Mouse (Mus musculus): ENCODE measurements around the gene Scpep1. TPM values are rescaled to one million over a fixed set of nuclear protein-coding genes. Genes with fewer than 3 reads are reported as not detected.
A peak's percentile ranks its signal among the peaks of the same experiment; 100 is the strongest.

The Scpep1 gene
- total RNA-seq (2014; fragmentation: Nextera tagmentation) (25.2 and 29.3 TPM in 2 replicates), total RNA-seq (2017) (8.1 and 8.8 TPM in 2 replicates), polyA plus RNA-seq (2012) (1.4 and 2.1 TPM in 2 replicates)

GRCm38 (mm10) chr11:88955217-88955969 lies at the start of gene Scpep1:
Scpep1 (minus strand) TSS chr11:88955465.
- ATAC-seq (ENCODE audit: extremely low read depth, insufficient number of reproducible peaks, low FRiP score, poor library complexity, severe bottlenecking) (peak; percentile 99), DNase-seq (ENCODE audit: low spot score) (peak; percentile 82)
- no peaks in the 10 kb centered on the region for H3K36me3 ChIP-seq (replicated peaks)
- H3K27me3 ChIP-seq (ENCODE audit: insufficient read depth, low read length) = peaks cover 4% of the 10 kb centered on the region; the same call in 1 of the 2 replicates
- no peaks in the 10 kb centered on the region for H3K9me3 ChIP-seq (replicated peaks)
- no peak for TF ChIP-seq GATA1 (IDR thresholded peaks at IDR 0.05; ENCODE audit: borderline replicate concordance, low read length)
- TF ChIP-seq GATA2 (IDR thresholded peaks at IDR 0.05; ENCODE audit: borderline replicate concordance, low read depth, low read length) = no peak
- TF ChIP-seq TAL1 (conservative IDR thresholded peaks at IDR 0.05; ENCODE audit: low read depth, low read length) = no peak
- no peak for TF ChIP-seq POLR2AphosphoS5 (IDR thresholded peaks at IDR 0.05; ENCODE audit: insufficient replicate concordance, low read depth, low read length)
- peak; percentile 14; the same call in 1 of the 2 replicates for TF ChIP-seq CTCF (IDR thresholded peaks at IDR 0.05; ENCODE audit: low read depth, low read length)
- H3K4me3 ChIP-seq (ENCODE audit: low read depth, low read length) = peak within 1 kb of the TSS; percentile 70
- peaks cover 20% of the 10 kb centered on the region for H3K4me1 ChIP-seq (ENCODE audit: insufficient read depth, low read depth, low read length)

- Histone ChIP-seq H3K4me3 (ENCODE audit: low read depth, low read length) (peak overlapping the region; percentile 53; the same call in 1 of the 2 replicates), H3K4me1 (ENCODE audit: insufficient read depth, low read depth, low read length) (peaks cover 60% of the 10 kb centered on the region), H3K9me3 (replicated peaks) (no peaks in the 10 kb centered on the region), H3K36me3 (replicated peaks) (peaks cover 79% of the 10 kb centered on the region), H3K27me3 (ENCODE audit: insufficient read depth, low read length) (no peaks in the 10 kb centered on the region)
- no peak for TF ChIP-seq TAL1 (conservative IDR thresholded peaks at IDR 0.05; ENCODE audit: low read depth, low read length)
- TF ChIP-seq GATA2 (IDR thresholded peaks at IDR 0.05; ENCODE audit: borderline replicate concordance, low read depth, low read length) = no peak
- TF ChIP-seq CTCF (IDR thresholded peaks at IDR 0.05; ENCODE audit: low read depth, low read length) = no peak
- TF ChIP-seq POLR2AphosphoS5 (IDR thresholded peaks at IDR 0.05; ENCODE audit: insufficient replicate concordance, low read depth, low read length) = no peak
- TF ChIP-seq GATA1 (IDR thresholded peaks at IDR 0.05; ENCODE audit: borderline replicate concordance, low read length) = no peak
- no peak for ATAC-seq (ENCODE audit: extremely low read depth, insufficient number of reproducible peaks, low FRiP score, poor library complexity, severe bottlenecking)
- no peak for DNase-seq (ENCODE audit: low spot score)
These were observed 48.5 kb upstream of the Scpep1 start for GRCm38 (mm10) chr11:89003726-89004125.

- DNase-seq (ENCODE audit: low spot score) (no peak), ATAC-seq (ENCODE audit: extremely low read depth, insufficient number of reproducible peaks, low FRiP score, poor library complexity, severe bottlenecking) (no peak)
- peaks cover 72% of the 10 kb centered on the region for H3K36me3 ChIP-seq (replicated peaks)
- no peaks in the 10 kb centered on the region for H3K9me3 ChIP-seq (replicated peaks)
- peak overlapping the region; percentile 64; the same call in 1 of the 2 replicates for H3K4me3 ChIP-seq (ENCODE audit: low read depth, low read length)
- peaks cover 66% of the 10 kb centered on the region for H3K4me1 ChIP-seq (ENCODE audit: insufficient read depth, low read depth, low read length)
- TF ChIP-seq CTCF (IDR thresholded peaks at IDR 0.05; ENCODE audit: low read depth, low read length) (no peak), GATA2 (IDR thresholded peaks at IDR 0.05; ENCODE audit: borderline replicate concordance, low read depth, low read length) (no peak), POLR2AphosphoS5 (IDR thresholded peaks at IDR 0.05; ENCODE audit: insufficient replicate concordance, low read depth, low read length) (no peak), GATA1 (IDR thresholded peaks at IDR 0.05; ENCODE audit: borderline replicate concordance, low read length) (no peak), TAL1 (conservative IDR thresholded peaks at IDR 0.05; ENCODE audit: low read depth, low read length) (no peak)
- H3K27me3 ChIP-seq (ENCODE audit: insufficient read depth, low read length) = no peaks in the 10 kb centered on the region
These were observed 47.8 kb upstream of the Scpep1 start for GRCm38 (mm10) chr11:89003078-89003477.

GRCm38 (mm10) chr11:89002621-89003020 lies 47.4 kb upstream of the Scpep1 start:
- Histone ChIP-seq H3K27me3 (ENCODE audit: insufficient read depth, low read length) (no peaks in the 10 kb centered on the region), H3K4me1 (ENCODE audit: insufficient read depth, low read depth, low read length) (peaks cover 68% of the 10 kb centered on the region), H3K9me3 (replicated peaks) (no peaks in the 10 kb centered on the region), H3K36me3 (replicated peaks) (peaks cover 69% of the 10 kb centered on the region), H3K4me3 (ENCODE audit: low read depth, low read length) (peak overlapping the region; percentile 64; the same call in 1 of the 2 replicates)
- no peak for ATAC-seq (ENCODE audit: extremely low read depth, insufficient number of reproducible peaks, low FRiP score, poor library complexity, severe bottlenecking)
- TF ChIP-seq CTCF (IDR thresholded peaks at IDR 0.05; ENCODE audit: low read depth, low read length) (no peak), TAL1 (conservative IDR thresholded peaks at IDR 0.05; ENCODE audit: low read depth, low read length) (no peak), GATA1 (IDR thresholded peaks at IDR 0.05; ENCODE audit: borderline replicate concordance, low read length) (no peak), GATA2 (IDR thresholded peaks at IDR 0.05; ENCODE audit: borderline replicate concordance, low read depth, low read length) (no peak)
- no peak for DNase-seq (ENCODE audit: low spot score)

- peaks cover 69% of the 10 kb centered on the region for H3K4me1 ChIP-seq (ENCODE audit: insufficient read depth, low read depth, low read length)
- no peak for DNase-seq (ENCODE audit: low spot score)
- no peaks in the 10 kb centered on the region for H3K27me3 ChIP-seq (ENCODE audit: insufficient read depth, low read length)
- no peak for ATAC-seq (ENCODE audit: extremely low read depth, insufficient number of reproducible peaks, low FRiP score, poor library complexity, severe bottlenecking)
- no peaks in the 10 kb centered on the region for H3K9me3 ChIP-seq (replicated peaks)
- H3K4me3 ChIP-seq (ENCODE audit: low read depth, low read length) = peak overlapping the region; percentile 64
- peaks cover 63% of the 10 kb centered on the region for H3K36me3 ChIP-seq (replicated peaks)
- no peak for TF ChIP-seq GATA1 (IDR thresholded peaks at IDR 0.05; ENCODE audit: borderline replicate concordance, low read length)
- TF ChIP-seq CTCF (IDR thresholded peaks at IDR 0.05; ENCODE audit: low read depth, low read length) = no peak
- no peak for TF ChIP-seq TAL1 (conservative IDR thresholded peaks at IDR 0.05; ENCODE audit: low read depth, low read length)
- no peak for TF ChIP-seq POLR2AphosphoS5 (IDR thresholded peaks at IDR 0.05; ENCODE audit: insufficient replicate concordance, low read depth, low read length)
- TF ChIP-seq GATA2 (IDR thresholded peaks at IDR 0.05; ENCODE audit: borderline replicate concordance, low read depth, low read length) = no peak
These were observed 46.8 kb upstream of the Scpep1 start for GRCm38 (mm10) chr11:89002068-89002467.

GRCm38 (mm10) chr11:89001569-89001968 lies 46.3 kb upstream of the Scpep1 start:
- no peak for DNase-seq (ENCODE audit: low spot score)
- Histone ChIP-seq H3K9me3 (replicated peaks) (no peaks in the 10 kb centered on the region), H3K4me1 (ENCODE audit: insufficient read depth, low read depth, low read length) (peaks cover 74% of the 10 kb centered on the region), H3K27me3 (ENCODE audit: insufficient read depth, low read length) (no peaks in the 10 kb centered on the region), H3K36me3 (replicated peaks) (peaks cover 60% of the 10 kb centered on the region), H3K4me3 (ENCODE audit: low read depth, low read length) (peak overlapping the region; percentile 100)
- TF ChIP-seq POLR2AphosphoS5 (IDR thresholded peaks at IDR 0.05; ENCODE audit: insufficient replicate concordance, low read depth, low read length) = no peak
- no peak for TF ChIP-seq CTCF (IDR thresholded peaks at IDR 0.05; ENCODE audit: low read depth, low read length)
- TF ChIP-seq GATA2 (IDR thresholded peaks at IDR 0.05; ENCODE audit: borderline replicate concordance, low read depth, low read length) = no peak
- TF ChIP-seq TAL1 (conservative IDR thresholded peaks at IDR 0.05; ENCODE audit: low read depth, low read length) = no peak
- no peak for TF ChIP-seq GATA1 (IDR thresholded peaks at IDR 0.05; ENCODE audit: borderline replicate concordance, low read length)
- ATAC-seq (ENCODE audit: extremely low read depth, insufficient number of reproducible peaks, low FRiP score, poor library complexity, severe bottlenecking) = no peak

All from G1E (cell line).